Mouse (Mus musculus) gonadal fat pad, adult 2 months (tissue): ENCODE measurements around the gene Sirpb1a. TPM values are rescaled to one million over a fixed set of nuclear protein-coding genes. Genes with fewer than 3 reads are reported as not detected.
"Not testable (repeated sequence)": the region's sequence is repeated elsewhere in the genome, so short reads cannot be mapped to it uniquely, and the experiment has no call there.

Experiments used
- DNase-seq: peaks from one replicate; pipeline ENCODE4 v3.0.0-alpha.2; 2012; ENCODE audit warnings: low read depth
- polyA plus RNA-seq: library from polyadenylated mRNA; depleted of rRNA; stranded (reverse); fragments of >200 nt; gene quantifications from 2 replicates; pipeline ENCODE4 v1.2.3, GENCODE M21; 2012; rRNA removed

The Sirpb1a gene
- polyA plus RNA-seq: 0.23 and 0.29 TPM in 2 replicates

- not testable (repeated sequence) for DNase-seq
These were observed at the start of gene Sirpb1a for GRCm38 (mm10) chr3:15426447-15426846. TSS of gene Sirpb1a (minus strand) at chr3:15426520.

GRCm38 (mm10) chr3:15474831-15475230, 48.5 kb upstream of the Sirpb1a start:
- not testable (repeated sequence) for DNase-seq

DNA sequence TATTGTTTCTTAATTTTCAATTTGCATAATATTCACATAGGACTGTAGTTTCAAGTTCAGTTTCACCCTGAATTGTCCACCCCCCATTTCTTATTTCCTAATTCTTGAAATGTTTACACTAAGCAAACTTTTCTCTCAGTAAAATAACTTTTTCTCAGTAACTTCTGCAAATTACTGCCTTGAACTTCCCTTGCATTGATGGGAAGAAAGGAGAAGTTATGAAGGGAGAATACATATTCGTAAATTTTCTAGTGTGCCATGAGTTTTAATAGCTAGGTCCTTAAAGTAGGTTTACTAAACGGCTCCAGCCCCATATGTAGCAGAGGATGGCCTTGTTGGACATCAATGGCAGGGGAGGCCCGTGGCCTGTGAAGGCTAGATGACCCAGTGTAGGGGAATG, 43.8 kb upstream of the Sirpb1a start:
- DNase-seq: not testable (repeated sequence)

GRCm38 (mm10) chr3:15443936-15444335, 17.6 kb upstream of the Sirpb1a start:
- DNase-seq: not testable (repeated sequence)

DNA sequence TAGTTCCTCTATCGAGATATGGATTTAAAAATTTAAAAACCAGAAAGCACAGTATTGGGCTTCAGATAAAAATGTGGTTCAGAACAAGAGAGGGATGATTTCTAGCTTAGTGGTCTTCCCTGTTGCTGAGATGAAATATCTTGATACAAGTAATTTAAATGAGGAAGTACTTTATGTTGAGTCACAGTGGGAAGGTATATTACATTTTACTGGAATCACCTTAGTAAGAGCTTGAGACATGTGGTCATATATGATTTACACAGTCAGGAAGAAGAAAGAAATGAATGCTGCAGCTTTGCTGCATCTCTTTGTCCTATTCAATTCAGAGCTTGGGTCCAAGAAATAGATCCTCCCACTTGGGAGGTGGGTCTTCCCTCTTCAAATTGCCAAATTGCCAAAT, 13.5 kb upstream of the Sirpb1a start:
- not testable (repeated sequence) for DNase-seq

- no peak for DNase-seq
These were observed 1.6 kb upstream of the Sirpb1a start for GRCm38 (mm10) chr3:15427917-15428316.

DNA sequence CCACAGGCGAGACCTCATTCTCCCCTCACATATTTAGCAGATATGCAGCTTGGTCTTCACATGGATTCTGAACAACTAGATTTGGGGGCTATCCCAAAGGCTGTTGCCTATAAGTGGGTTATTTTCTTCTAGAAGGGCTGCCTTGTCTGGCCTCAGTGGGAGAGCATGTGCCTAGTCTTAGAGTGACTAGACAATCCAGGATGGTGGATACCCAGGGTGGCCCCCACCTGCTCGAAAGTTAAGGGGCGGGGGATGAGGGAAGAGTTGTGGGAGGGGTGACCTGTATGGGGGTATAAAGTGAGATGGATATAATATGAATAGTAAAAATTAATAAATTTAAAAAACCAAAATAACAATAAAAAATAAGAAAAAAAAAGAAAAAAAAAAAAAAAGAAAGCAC, 70.6 kb downstream of the Sirpb1a start:
- DNase-seq: not testable (repeated sequence)

DNA sequence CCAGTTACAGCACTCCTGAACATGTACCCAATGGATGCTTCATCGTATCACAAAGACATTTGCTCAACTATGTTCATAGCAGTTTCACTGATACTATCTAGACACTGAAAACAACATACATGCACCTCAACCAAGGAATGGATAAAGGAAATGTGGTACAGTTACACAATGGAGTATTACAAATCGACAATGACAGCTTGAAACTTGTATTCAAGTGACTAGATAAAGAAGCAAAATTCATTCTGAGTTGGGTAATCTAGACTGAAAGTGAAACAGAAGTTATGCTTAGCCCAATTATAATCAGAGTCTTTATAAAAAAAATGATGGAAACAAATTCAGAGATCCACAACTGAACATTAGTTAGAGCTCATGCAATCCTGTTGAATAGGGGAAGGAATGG, 76.0 kb downstream of the Sirpb1a start:
- DNase-seq: not testable (repeated sequence)

- not testable (repeated sequence) for DNase-seq
These were observed 80.7 kb downstream of the Sirpb1a start for GRCm38 (mm10) chr3:15345606-15346005.

GRCm38 (mm10) chr3:15340287-15340686, 86.0 kb downstream of the Sirpb1a start:
- no peak for DNase-seq

- no peak for DNase-seq
These were observed 92.1 kb downstream of the Sirpb1a start for GRCm38 (mm10) chr3:15334182-15334581.

DNA sequence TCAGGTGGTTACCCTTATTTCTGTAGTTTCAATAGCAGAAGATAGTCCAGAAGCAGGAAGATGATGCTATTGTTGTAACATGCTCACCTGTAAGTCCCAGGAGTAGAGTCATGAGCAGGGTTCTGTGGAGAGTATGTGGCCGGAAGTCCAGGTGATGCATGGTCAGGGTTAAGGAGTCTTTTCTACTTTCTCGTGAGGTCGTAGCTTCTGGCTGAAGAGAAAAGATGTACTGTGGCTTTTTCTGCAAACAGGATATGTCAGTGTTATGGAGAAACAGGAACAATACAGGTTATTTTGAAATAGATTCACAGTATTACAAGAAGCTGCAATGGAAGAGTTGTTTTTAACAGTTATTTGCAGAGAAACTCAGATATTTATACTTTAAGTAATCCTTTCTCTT, 94.3 kb downstream of the Sirpb1a start, which contains the start of gene Gm9733:
Gene Gm9733, minus strand, starts transcription at position 240 of the 400 bp plus-strand sequence.
- DNase-seq: no peak

GRCm38 (mm10) chr3:15331545-15331944, 94.8 kb downstream of the Sirpb1a start:
- DNase-seq: no peak

GRCm38 (mm10) chr3:15329549-15329948, 96.8 kb downstream of the Sirpb1a start:
- no peak for DNase-seq

Other genes starting within 250 kb of the Sirpb1a start
- gene Gm9733, start 94.2 kb downstream of the Sirpb1a start, polyA plus RNA-seq: 0.41 TPM in 1 of 2 replicates, not detected in the other
- gene Sirpb1b, start 148.5 kb upstream of the Sirpb1a start, polyA plus RNA-seq: 0.09 and 0.15 TPM in 2 replicates